Mouse (Mus musculus) embryonic facial prominence, embryonic 15.5 days (tissue): ENCODE data around the gene Gm5431. TPM values are rescaled to one million over a fixed set of nuclear protein-coding genes. Genes with fewer than 3 reads are reported as not detected.
A peak's percentile ranks its signal among the peaks of the same experiment; 100 is the strongest.
"Not testable (repeated sequence)": the region's sequence is repeated elsewhere in the genome, so short reads cannot be mapped to it uniquely, and the experiment has no call there.

Source experiments
- ATAC-seq: fragments of 200-750 bp; cut with Nextera tagmentation; 2 replicates; pipeline ENCODE4 v1.8.0; 2017; ENCODE audit warnings: low read depth, moderate TSS enrichment; ENCODE audit not compliant: insufficient number of reproducible peaks, low FRiP score, low TSS enrichment
- H3K27ac ChIP-seq: fragments of 300-500 bp; sonication (generic); replicated peaks from 2 replicates; pipeline ENCODE4 v1.5.1; 2015; ENCODE audit warnings: mild to moderate bottlenecking, inconsistent platforms
- H3K27me3 ChIP-seq: fragments of 300-500 bp; sonication (generic); 2 replicates; pipeline ENCODE4 v1.6.1; 2015; ENCODE audit warnings: inconsistent platforms
- H3K36me3 ChIP-seq: fragments of 300-500 bp; sonication (generic); 2 replicates; pipeline ENCODE4 v1.6.1; 2015; ENCODE audit warnings: mild to moderate bottlenecking, inconsistent platforms
- H3K4me1 ChIP-seq: fragments of 300-500 bp; sonication (generic); 2 replicates; pipeline ENCODE4 v1.6.1; 2015; ENCODE audit warnings: inconsistent platforms
- H3K4me2 ChIP-seq: fragments of 300-500 bp; sonication (generic); replicated peaks from 2 replicates; pipeline ENCODE4 v1.6.1; 2015; ENCODE audit warnings: mild to moderate bottlenecking, inconsistent platforms
- H3K4me3 ChIP-seq: fragments of 300-500 bp; sonication (generic); replicated peaks from 2 replicates; pipeline ENCODE4 v1.5.1; 2015; ENCODE audit warnings: mild to moderate bottlenecking, inconsistent platforms
- H3K9ac ChIP-seq: fragments of 300-500 bp; sonication (generic); 2 replicates; pipeline ENCODE4 v1.6.1; 2015; ENCODE audit warnings: inconsistent platforms
- H3K9me3 ChIP-seq: fragments of 300-500 bp; sonication (generic); replicated peaks from 2 replicates; pipeline ENCODE4 v1.6.1; 2016; ENCODE audit warnings: inconsistent platforms
- WGBS: fragments of 180-500 bp; shearing (Covaris S2); methylation state at CpG from one replicate; pipeline ENCODE4 v1.1.7; 2015; 5-methylcytosine and 5-hydroxymethylcytosine counted together
- polyA plus RNA-seq: library from polyadenylated mRNA; unstranded; fragments of >200 nt; fragmentation: Nextera tagmentation; extraction: Ambion mirVana; gene quantifications from 2 replicates; pipeline ENCODE4 v1.2.1, GENCODE M21; 2015

Gm5431 gene
- polyA plus RNA-seq, 1 experiment from 2014 or later = 0.20 TPM

GRCm38 (mm10) chr11:48901567-48901930, 465 bp downstream of the Gm5431 start:
- H3K4me1 ChIP-seq, H3K9me3 ChIP-seq, H3K36me3 ChIP-seq, ATAC-seq, H3K27ac ChIP-seq, H3K4me3 ChIP-seq, H3K27me3 ChIP-seq, H3K9ac ChIP-seq, H3K4me2 ChIP-seq: not testable (repeated sequence)
- 90% methylated on average over 1 of the region's 1 CpGs for WGBS

GRCm38 (mm10) chr11:48900654-48901566, 1.1 kb downstream of the Gm5431 start:
- not testable (repeated sequence) for ATAC-seq, H3K9me3 ChIP-seq, H3K4me3 ChIP-seq, H3K4me1 ChIP-seq, H3K36me3 ChIP-seq, H3K27me3 ChIP-seq, H3K9ac ChIP-seq, H3K27ac ChIP-seq, H3K4me2 ChIP-seq
- 74% methylated on average over 6 of the region's 6 CpGs for WGBS

GRCm38 (mm10) chr11:48898812-48899431, 3.1 kb downstream of the Gm5431 start:
- Histone ChIP-seq H3K9ac (no peak overlapping the region), H3K4me3 (no peak overlapping the region), H3K9me3 (no peaks in the 10 kb centered on the region), H3K36me3 (no peaks in the 10 kb centered on the region), H3K27ac (no peak overlapping the region), H3K4me2 (no peak overlapping the region), H3K27me3 (no peaks in the 10 kb centered on the region), H3K4me1 (no peaks in the 10 kb centered on the region)
- 69% methylated on average over 2 of the region's 2 CpGs for WGBS
- no peak for ATAC-seq

- no peak overlapping the region for H3K27ac ChIP-seq
- 96% methylated on average over 1 of the region's 1 CpGs for WGBS
- H3K9me3 ChIP-seq = no peaks in the 10 kb centered on the region
- no peak overlapping the region for H3K4me3 ChIP-seq
- ATAC-seq = no peak
- no peak overlapping the region for H3K9ac ChIP-seq
- H3K27me3 ChIP-seq = no peaks in the 10 kb centered on the region
- H3K4me2 ChIP-seq = no peak overlapping the region
- no peaks in the 10 kb centered on the region for H3K36me3 ChIP-seq
- H3K4me1 ChIP-seq = peaks cover 5% of the 10 kb centered on the region; the same call in 1 of the 2 replicates
Observed at GRCm38 (mm10) chr11:48876680-48877079, 25.3 kb downstream of the Gm5431 start.

GRCm38 (mm10) chr11:48875343-48875837, 26.6 kb downstream of the Gm5431 start:
- not testable (repeated sequence) for H3K27ac ChIP-seq, H3K4me3 ChIP-seq, H3K4me1 ChIP-seq, ATAC-seq, H3K36me3 ChIP-seq, H3K4me2 ChIP-seq, H3K27me3 ChIP-seq, H3K9me3 ChIP-seq, H3K9ac ChIP-seq
- WGBS = 73% methylated on average over 1 of the region's 1 CpGs

- WGBS = under 1% methylated on average over 4 of the region's 4 CpGs
Observed at GRCm38 (mm10) chr11:48874465-48874864, 27.5 kb downstream of the Gm5431 start.

GRCm38 (mm10) chr11:48873591-48874290, 28.3 kb downstream of the Gm5431 start:
- Histone ChIP-seq H3K4me1 (peaks cover 11% of the 10 kb centered on the region; the same call in 1 of the 2 replicates), H3K9me3 (no peaks in the 10 kb centered on the region), H3K9ac (no peak overlapping the region), H3K27me3 (no peaks in the 10 kb centered on the region), H3K36me3 (no peaks in the 10 kb centered on the region), H3K27ac (no peak overlapping the region), H3K4me2 (no peak overlapping the region), H3K4me3 (no peak overlapping the region)
- no peak for ATAC-seq
- 76% methylated on average over 10 of the region's 10 CpGs for WGBS

More at GRCm38 (mm10) chr11:48874465-48874864, 27.5 kb downstream of the Gm5431 start:
- H3K4me1 ChIP-seq = peaks cover 11% of the 10 kb centered on the region; the same call in 1 of the 2 replicates
- no peaks in the 10 kb centered on the region for H3K27me3 ChIP-seq
- no peak for ATAC-seq
- H3K4me3 ChIP-seq = no peak overlapping the region
- H3K9me3 ChIP-seq = no peaks in the 10 kb centered on the region
- no peak overlapping the region for H3K27ac ChIP-seq
- no peaks in the 10 kb centered on the region for H3K36me3 ChIP-seq
- H3K9ac ChIP-seq = no peak overlapping the region
- H3K4me2 ChIP-seq = no peak overlapping the region

- Histone ChIP-seq H3K9me3 (no peaks in the 10 kb centered on the region), H3K36me3 (no peaks in the 10 kb centered on the region), H3K4me3 (0 out of 2 replicates have a peak overlapping the region, but pooled peaks have one; percentile 51), H3K27ac (no peak overlapping the region), H3K9ac (no peak overlapping the region), H3K4me1 (peaks cover 11% of the 10 kb centered on the region; the same call in 1 of the 2 replicates), H3K27me3 (no peaks in the 10 kb centered on the region), H3K4me2 (no peak overlapping the region)
- no peak for ATAC-seq
- 82% methylated on average over 7 of the region's 7 CpGs for WGBS
Observed at GRCm38 (mm10) chr11:48872695-48873300, 29.2 kb downstream of the Gm5431 start.

GRCm38 (mm10) chr11:48871817-48872541, 30.0 kb downstream of the Gm5431 start:
- peaks cover 11% of the 10 kb centered on the region; the same call in 1 of the 2 replicates for H3K4me1 ChIP-seq
- no peaks in the 10 kb centered on the region for H3K36me3 ChIP-seq
- H3K9ac ChIP-seq = peak overlapping the region; percentile 16; the same call in 1 of the 2 replicates
- WGBS = 5% methylated on average over 17 of the region's 17 CpGs
- peak overlapping the region; percentile 51 for H3K4me3 ChIP-seq
- 0 out of 2 replicates have a peak overlapping the region, but pooled peaks have one; percentile 63 for H3K27ac ChIP-seq
- no peak for ATAC-seq
- H3K4me2 ChIP-seq = peak overlapping the region; percentile 53
- H3K27me3 ChIP-seq = no peaks in the 10 kb centered on the region
- no peaks in the 10 kb centered on the region for H3K9me3 ChIP-seq

GRCm38 (mm10) chr11:48871201-48871772, 30.7 kb downstream of the Gm5431 start, which contains the start of gene Irgm1:
Gene Irgm1, minus strand, starts transcription at chr11:48871683.
- Histone ChIP-seq H3K4me2 (peak within 1 kb of the TSS; percentile 53), H3K36me3 (no peaks in the 10 kb centered on the region), H3K4me3 (peak within 1 kb of the TSS; percentile 51), H3K4me1 (peaks cover 11% of the 10 kb centered on the region; the same call in 1 of the 2 replicates), H3K27me3 (no peaks in the 10 kb centered on the region), H3K9ac (peak within 1 kb of the TSS; percentile 16), H3K9me3 (no peaks in the 10 kb centered on the region), H3K27ac (peak within 1 kb of the TSS; percentile 63)
- under 1% methylated on average over 19 of the region's 19 CpGs for WGBS
- no peak for ATAC-seq
